Mouse (Mus musculus) lung, adult 2 months (tissue): ENCODE measurements at regions not wholly inside any gene's neighbourhood (a gene's known extent, or its start where the extent isn't known, plus 50 kb on each side); places are given as distances from the start of the nearest gene placed in this dataset.

Source experiments
- CTCF ChIP-seq: fragments of 200-500 bp; IDR thresholded peaks from 2 replicates; pipeline ENCODE4 v1.5.1; 2011; ENCODE audit warnings: mild to moderate bottlenecking, low read length, control low read depth; ENCODE audit not compliant: insufficient read depth
- POLR2A ChIP-seq: fragments of 200-500 bp; IDR thresholded peaks from 2 replicates; pipeline ENCODE4 v1.6.1; 2011; ENCODE audit warnings: low read depth, mild to moderate bottlenecking, control low read depth, low read length, borderline replicate concordance; ENCODE audit errors: extremely low read depth

GRCm38 (mm10) chr15:24296798-24297197 lies 1116.8 kb downstream of the Basp1 start:
- TF ChIP-seq POLR2A (no peak), CTCF (no peak)
